Mouse (Mus musculus) kidney, embryonic 15.5 days (tissue): ENCODE data around the gene Spata7. TPM values are rescaled to one million over a fixed set of nuclear protein-coding genes. Genes with fewer than 3 reads are reported as not detected.

Source experiments
- ATAC-seq: fragments of 200-750 bp; cut with Nextera tagmentation; replicated peaks from 2 replicates; pipeline ENCODE4 v1.8.0; 2017; ENCODE audit warnings: moderate TSS enrichment; ENCODE audit not compliant: low FRiP score
- H3K27ac ChIP-seq: fragments of 300-500 bp; sonication (generic); 2 replicates; pipeline ENCODE4 v1.5.1; 2015; ENCODE audit warnings: mild to moderate bottlenecking, inconsistent platforms
- H3K27me3 ChIP-seq: fragments of 300-500 bp; sonication (generic); 2 replicates; pipeline ENCODE4 v1.6.1; 2015; ENCODE audit warnings: inconsistent platforms
- H3K36me3 ChIP-seq: fragments of 300-500 bp; sonication (generic); 2 replicates; pipeline ENCODE4 v1.6.1; 2015; ENCODE audit warnings: inconsistent platforms
- H3K4me1 ChIP-seq: fragments of 300-500 bp; sonication (generic); 2 replicates; pipeline ENCODE4 v1.6.1; 2015; ENCODE audit warnings: inconsistent platforms
- H3K4me2 ChIP-seq: fragments of 300-500 bp; sonication (generic); 2 replicates; pipeline ENCODE4 v1.6.1; 2015; ENCODE audit warnings: moderate library complexity, mild to moderate bottlenecking, inconsistent platforms
- H3K4me3 ChIP-seq: fragments of 300-500 bp; sonication (generic); replicated peaks from 2 replicates; pipeline ENCODE4 v1.5.1; 2015; ENCODE audit warnings: mild to moderate bottlenecking, inconsistent platforms
- H3K9ac ChIP-seq: fragments of 300-500 bp; sonication (generic); 2 replicates; pipeline ENCODE4 v1.6.1; 2015; ENCODE audit warnings: mild to moderate bottlenecking, inconsistent platforms
- H3K9me3 ChIP-seq: fragments of 300-500 bp; sonication (generic); replicated peaks from 2 replicates; pipeline ENCODE4 v1.6.1; 2016; ENCODE audit warnings: inconsistent platforms
- WGBS: fragments of 180-500 bp; shearing (Covaris S2); methylation state at CpG from one replicate; pipeline ENCODE4 v1.1.7; 2015; ENCODE audit warnings: mixed read lengths; 5-methylcytosine and 5-hydroxymethylcytosine counted together
- polyA plus RNA-seq: library from polyadenylated mRNA; unstranded; fragments of >200 nt; fragmentation: Nextera tagmentation; extraction: Ambion mirVana; gene quantifications from 2 replicates; pipeline ENCODE4 v1.2.1, GENCODE M21; 2015

Spata7 gene
- polyA plus RNA-seq, 1 experiment from 2014 or later = 18.0 TPM

DNA sequence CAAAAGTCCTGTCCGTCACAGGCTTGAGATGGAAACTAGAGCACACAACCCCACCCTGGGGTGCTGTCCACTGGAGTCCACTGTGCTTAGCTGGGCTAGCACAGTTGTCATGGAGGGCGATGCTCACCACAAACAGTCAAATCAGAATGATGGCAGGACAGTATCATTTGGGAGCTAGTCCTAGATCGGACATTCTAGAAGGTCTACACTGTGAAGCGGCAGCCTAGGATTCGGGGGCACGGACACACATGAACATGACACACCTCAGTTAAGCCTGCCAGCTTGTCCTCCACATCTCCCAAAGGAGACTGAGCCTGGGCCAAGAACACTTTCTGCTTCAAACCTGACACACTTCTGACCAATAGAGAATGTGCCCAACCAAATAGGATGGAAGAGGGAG is 48.9 kb downstream of the Spata7 start:
- H3K9ac ChIP-seq = no peak overlapping the region

DNA sequence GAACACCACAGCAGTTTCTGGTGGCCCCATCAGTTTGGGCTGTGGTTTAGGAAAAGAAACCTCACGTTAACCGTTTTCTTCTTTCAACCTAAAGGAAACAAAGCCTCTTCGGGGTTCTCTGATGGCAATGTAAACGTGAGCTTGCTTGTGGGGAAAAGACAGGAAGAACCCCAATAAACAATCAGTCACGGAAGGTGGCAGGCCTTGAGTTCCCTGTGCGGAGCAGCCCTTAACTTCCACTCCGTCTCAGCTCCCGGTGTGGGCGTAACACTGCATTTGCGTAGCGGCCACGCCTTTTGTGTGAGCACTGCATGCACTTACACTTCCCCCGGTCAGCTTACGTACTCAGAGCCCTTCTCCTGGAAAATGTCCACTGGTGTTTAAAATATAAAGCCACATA is 49.4 kb downstream of the Spata7 start:
- WGBS = 44% methylated on average over 14 of the region's 14 CpGs
- Histone ChIP-seq H3K27me3 (no peaks in the 10 kb centered on the region), H3K9me3 (no peaks in the 10 kb centered on the region), H3K36me3 (peaks cover 43% of the 10 kb centered on the region), H3K9ac (no peak overlapping the region), H3K4me2 (no peak overlapping the region), H3K4me3 (no peak overlapping the region), H3K4me1 (no peaks in the 10 kb centered on the region; the same call in 1 of the 2 replicates), H3K27ac (no peak overlapping the region)
- ATAC-seq = no peak

More for the DNA sequence above, 48.9 kb downstream of the Spata7 start:
- WGBS = 92% methylated on average over 6 of the region's 6 CpGs
- H3K36me3 ChIP-seq = peaks cover 39% of the 10 kb centered on the region
- H3K4me2 ChIP-seq = no peak overlapping the region
- no peak overlapping the region for H3K4me3 ChIP-seq
- H3K9me3 ChIP-seq = no peaks in the 10 kb centered on the region
- no peaks in the 10 kb centered on the region for H3K27me3 ChIP-seq
- H3K4me1 ChIP-seq = no peaks in the 10 kb centered on the region; the same call in 1 of the 2 replicates
- ATAC-seq = no peak
- no peak overlapping the region for H3K27ac ChIP-seq

DNA sequence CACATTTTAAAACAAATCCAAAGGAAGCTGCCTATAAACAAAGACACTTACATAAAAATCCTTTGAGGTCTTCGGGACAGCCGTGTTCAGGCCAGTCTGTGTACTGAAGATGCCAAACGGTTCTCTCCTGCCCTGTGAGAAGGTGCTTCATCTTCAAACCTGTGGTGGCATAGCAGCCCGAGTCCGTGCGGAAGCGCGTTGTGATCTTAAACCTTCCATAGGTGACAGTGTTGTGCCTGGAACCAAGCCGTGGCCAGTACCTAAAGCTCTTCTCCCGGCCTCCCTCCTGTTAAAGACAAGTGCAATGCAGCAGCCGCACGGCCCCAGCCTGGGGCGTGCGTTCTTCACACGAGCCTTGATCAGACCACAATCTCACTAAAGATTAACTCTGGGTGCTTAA is 51.9 kb downstream of the Spata7 start:
- H3K36me3 ChIP-seq = peaks cover 53% of the 10 kb centered on the region
- ATAC-seq = no peak
- no peak overlapping the region for H3K4me3 ChIP-seq
- no peaks in the 10 kb centered on the region for H3K9me3 ChIP-seq
- 86% methylated on average over 15 of the region's 15 CpGs for WGBS
- H3K4me2 ChIP-seq = no peak overlapping the region
- H3K9ac ChIP-seq = no peak overlapping the region
- H3K27ac ChIP-seq = no peak overlapping the region
- peaks cover 5% of the 10 kb centered on the region; the same call in 1 of the 2 replicates for H3K4me1 ChIP-seq
- no peaks in the 10 kb centered on the region for H3K27me3 ChIP-seq

DNA sequence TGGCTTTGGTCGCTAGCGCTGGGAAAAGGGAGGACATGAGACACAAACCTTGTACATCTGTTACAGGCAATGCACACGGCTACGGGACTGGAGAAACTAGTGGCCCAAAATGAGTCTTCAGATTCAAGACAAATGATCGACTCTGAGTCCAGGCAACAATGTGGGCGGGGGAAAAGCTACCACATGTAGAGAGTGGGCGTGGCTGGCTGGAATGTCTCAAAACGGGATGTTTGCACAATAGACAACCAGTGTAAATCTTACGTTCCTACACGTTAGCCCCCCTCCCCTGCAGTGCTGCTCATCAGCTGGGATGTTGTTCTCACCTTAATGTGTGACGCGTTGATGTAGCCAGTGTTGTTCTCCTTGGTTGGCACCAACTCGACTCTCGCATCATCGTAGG is 54.2 kb downstream of the Spata7 start:
- Histone ChIP-seq H3K4me2 (no peak overlapping the region), H3K9ac (no peak overlapping the region), H3K27me3 (no peaks in the 10 kb centered on the region), H3K4me3 (no peak overlapping the region), H3K27ac (no peak overlapping the region), H3K4me1 (peaks cover 5% of the 10 kb centered on the region; the same call in 1 of the 2 replicates), H3K9me3 (no peaks in the 10 kb centered on the region), H3K36me3 (peaks cover 51% of the 10 kb centered on the region)
- ATAC-seq = no peak
- 84% methylated on average over 15 of the region's 15 CpGs for WGBS

DNA sequence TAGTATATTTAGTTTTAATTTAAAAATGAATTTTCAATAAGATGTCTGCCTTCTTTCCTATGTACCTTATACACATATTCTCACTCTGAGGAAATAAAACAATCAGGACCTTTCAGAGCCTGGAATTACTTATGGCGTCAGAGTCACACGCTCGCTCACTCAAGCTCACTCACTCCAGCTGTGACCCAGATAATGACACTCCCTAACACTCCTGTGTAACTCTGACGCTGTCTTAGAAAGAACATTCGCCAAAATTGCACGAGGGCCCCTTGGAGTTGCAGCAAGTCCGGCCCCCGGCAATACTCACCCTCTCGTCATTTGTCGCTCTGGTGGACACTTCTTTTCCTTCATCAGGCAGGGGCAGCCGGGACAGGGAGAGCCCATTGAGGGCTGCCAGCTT is 55.2 kb downstream of the Spata7 start:
- H3K27me3 ChIP-seq = no peaks in the 10 kb centered on the region
- peak overlapping the region; percentile 30; the same call in 1 of the 2 replicates for H3K27ac ChIP-seq
- 40% methylated on average over 11 of the region's 11 CpGs for WGBS
- no peak overlapping the region for H3K9ac ChIP-seq
- peaks cover 5% of the 10 kb centered on the region; the same call in 1 of the 2 replicates for H3K4me1 ChIP-seq
- ATAC-seq = 0 out of 2 replicates have a peak, but pooled peaks have one; percentile 38
- H3K4me2 ChIP-seq = peak overlapping the region; percentile 17; the same call in 1 of the 2 replicates
- no peak overlapping the region for H3K4me3 ChIP-seq
- peaks cover 60% of the 10 kb centered on the region for H3K36me3 ChIP-seq
- no peaks in the 10 kb centered on the region for H3K9me3 ChIP-seq

- ATAC-seq = peak; percentile 44; the same call in 1 of the 2 replicates
- 26% methylated on average over 6 of the region's 6 CpGs for WGBS
- H3K9ac ChIP-seq = no peak overlapping the region
- H3K36me3 ChIP-seq = peaks cover 61% of the 10 kb centered on the region
- peak overlapping the region; percentile 17; the same call in 1 of the 2 replicates for H3K4me2 ChIP-seq
- no peaks in the 10 kb centered on the region for H3K27me3 ChIP-seq
- H3K9me3 ChIP-seq = no peaks in the 10 kb centered on the region
- no peak overlapping the region for H3K4me3 ChIP-seq
- peak overlapping the region; percentile 30; the same call in 1 of the 2 replicates for H3K27ac ChIP-seq
- peaks cover 5% of the 10 kb centered on the region; the same call in 1 of the 2 replicates for H3K4me1 ChIP-seq
Observed at GRCm38 (mm10) chr12:98683574-98683973, 55.6 kb downstream of the Spata7 start.

- 87% methylated on average over 8 of the region's 8 CpGs for WGBS
- Histone ChIP-seq H3K36me3 (peaks cover 51% of the 10 kb centered on the region), H3K27me3 (no peaks in the 10 kb centered on the region), H3K9ac (no peak overlapping the region), H3K4me2 (no peak overlapping the region), H3K9me3 (no peaks in the 10 kb centered on the region), H3K4me3 (no peak overlapping the region), H3K27ac (no peak overlapping the region), H3K4me1 (no peaks in the 10 kb centered on the region)
- no peak for ATAC-seq
Observed at GRCm38 (mm10) chr12:98690230-98690629, 62.3 kb downstream of the Spata7 start.

- no peaks in the 10 kb centered on the region for H3K4me1 ChIP-seq
- H3K27ac ChIP-seq = no peak overlapping the region
- H3K9ac ChIP-seq = no peak overlapping the region
- no peak overlapping the region for H3K4me2 ChIP-seq
- 90% methylated on average over 5 of the region's 5 CpGs for WGBS
- no peaks in the 10 kb centered on the region for H3K9me3 ChIP-seq
- no peaks in the 10 kb centered on the region for H3K27me3 ChIP-seq
- no peak for ATAC-seq
- peaks cover 30% of the 10 kb centered on the region for H3K36me3 ChIP-seq
- H3K4me3 ChIP-seq = no peak overlapping the region
Observed at GRCm38 (mm10) chr12:98697202-98697601, 69.2 kb downstream of the Spata7 start.

DNA sequence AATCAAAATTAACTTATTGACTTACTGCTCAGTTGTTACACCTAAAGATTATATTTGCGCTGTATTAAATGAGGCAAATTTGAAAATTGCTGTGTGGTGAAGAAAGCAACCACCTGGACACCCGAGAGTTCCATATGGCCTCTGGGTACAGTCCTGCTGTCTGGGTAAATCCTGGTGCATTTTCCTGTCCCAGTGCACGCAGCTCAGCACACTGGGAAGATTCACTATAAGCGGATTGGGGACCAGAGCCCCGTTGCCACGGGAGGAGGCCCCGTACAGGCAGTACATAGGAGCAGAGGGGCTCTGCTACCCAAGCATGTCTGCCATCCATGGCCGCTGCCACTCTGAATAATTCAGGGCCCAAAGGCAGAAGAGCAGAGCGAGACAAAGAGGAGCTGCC is 73.6 kb downstream of the Spata7 start:
- no peak overlapping the region for H3K4me2 ChIP-seq
- H3K4me3 ChIP-seq = no peak overlapping the region
- no peak overlapping the region for H3K9ac ChIP-seq
- no peak overlapping the region for H3K27ac ChIP-seq
- H3K9me3 ChIP-seq = no peaks in the 10 kb centered on the region
- no peaks in the 10 kb centered on the region for H3K4me1 ChIP-seq
- no peaks in the 10 kb centered on the region for H3K27me3 ChIP-seq
- 84% methylated on average over 9 of the region's 9 CpGs for WGBS
- peaks cover 53% of the 10 kb centered on the region for H3K36me3 ChIP-seq
- no peak for ATAC-seq

DNA sequence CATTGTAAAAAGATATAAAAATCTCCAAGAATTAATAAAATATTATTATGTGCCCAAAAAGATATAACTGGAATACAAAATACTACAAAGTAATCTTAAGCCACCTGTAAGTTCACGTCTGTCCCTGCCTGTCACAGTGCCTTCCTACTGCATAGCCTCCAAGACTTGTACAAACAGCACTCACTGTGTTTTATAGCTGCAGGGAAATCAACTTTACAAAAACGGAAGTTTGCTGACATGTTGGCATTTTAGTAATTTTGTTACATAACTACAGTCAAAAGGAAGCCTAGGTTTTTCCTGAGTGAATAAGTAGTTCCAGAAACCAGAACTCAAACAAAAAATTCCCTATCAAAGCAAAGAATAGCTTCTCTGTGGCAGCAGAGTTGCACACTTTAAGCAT is 75.6 kb downstream of the Spata7 start:
- Histone ChIP-seq H3K36me3 (peaks cover 42% of the 10 kb centered on the region), H3K4me3 (no peak overlapping the region), H3K27ac (no peak overlapping the region), H3K4me1 (no peaks in the 10 kb centered on the region), H3K9ac (no peak overlapping the region), H3K4me2 (no peak overlapping the region), H3K27me3 (no peaks in the 10 kb centered on the region), H3K9me3 (no peaks in the 10 kb centered on the region)
- ATAC-seq = no peak
- 73% methylated on average over 2 of the region's 2 CpGs for WGBS

- H3K4me2 ChIP-seq = no peak overlapping the region
- H3K27ac ChIP-seq = no peak overlapping the region
- peaks cover 43% of the 10 kb centered on the region for H3K36me3 ChIP-seq
- no peaks in the 10 kb centered on the region for H3K4me1 ChIP-seq
- no peak overlapping the region for H3K4me3 ChIP-seq
- H3K27me3 ChIP-seq = no peaks in the 10 kb centered on the region
- H3K9me3 ChIP-seq = no peaks in the 10 kb centered on the region
- no peak for ATAC-seq
- WGBS = 95% methylated on average over 10 of the region's 10 CpGs
- no peak overlapping the region for H3K9ac ChIP-seq
Observed at GRCm38 (mm10) chr12:98703961-98704360, 76.0 kb downstream of the Spata7 start.

GRCm38 (mm10) chr12:98712819-98713218 is 84.9 kb downstream of the Spata7 start:
- H3K36me3 ChIP-seq = 0 out of 2 replicates have a peak, but pooled peaks cover 3% of the 10 kb centered on the region
- no peaks in the 10 kb centered on the region for H3K9me3 ChIP-seq
- H3K9ac ChIP-seq = no peak overlapping the region
- H3K4me3 ChIP-seq = no peak overlapping the region
- 82% methylated on average over 6 of the region's 6 CpGs for WGBS
- no peak for ATAC-seq
- no peak overlapping the region for H3K4me2 ChIP-seq
- no peaks in the 10 kb centered on the region for H3K27me3 ChIP-seq
- no peak overlapping the region for H3K27ac ChIP-seq
- peaks cover 17% of the 10 kb centered on the region for H3K4me1 ChIP-seq

- ATAC-seq = no peak
- Histone ChIP-seq H3K9me3 (no peaks in the 10 kb centered on the region), H3K36me3 (0 out of 2 replicates have a peak, but pooled peaks cover under 1% of the 10 kb centered on the region), H3K4me1 (peaks cover 17% of the 10 kb centered on the region), H3K27me3 (no peaks in the 10 kb centered on the region), H3K4me2 (no peak overlapping the region), H3K9ac (no peak overlapping the region), H3K4me3 (no peak overlapping the region), H3K27ac (0 out of 2 replicates have a peak overlapping the region, but pooled peaks have one; percentile 7)
- WGBS = 53% methylated on average over 7 of the region's 7 CpGs
Observed at GRCm38 (mm10) chr12:98713621-98714103, 85.7 kb downstream of the Spata7 start.
